In genomic region chr19:43626160-43626559, GRCm38 (mm10) we compare ENCODE assay signal across 20 mouse cellular contexts. TPM values are rescaled to one million over a fixed set of nuclear protein-coding genes. Genes with fewer than 3 reads are reported as not detected.
DNase-seq lines count a peak whose midpoint lies in the region; ATAC-seq and TF ChIP-seq lines count a peak whose summit lies in the region.
"Had no signal": no experiment of that assay in that cellular context is flagged by ENCODE, and none has a peak within 500 bp of the region (broad histone marks: within the 10 kb centered on the region; RNA-seq: fewer than 3 reads in every experiment).

No protein-coding gene starts in this region.

- TF ChIP-seq CTCF in gastrocnemius, adult 2 months (IDR thresholded peaks at IDR 0.05), result no peak

- intact Hi-C loops in gastrocnemius, adult 2 months (cut with DNase I), result no loop called here

- no peak overlapping the region for H3K4me2 ChIP-seq in hindbrain, embryonic 16.5 days (ENCODE audit: low read length)
- no peak overlapping the region for H3K4me2 ChIP-seq in neural tube, embryonic 11.5 days (ENCODE audit: low read depth)
- no peak overlapping the region for H3K4me2 ChIP-seq in neural tube, embryonic 15.5 days
- no peak overlapping the region for H3K4me2 ChIP-seq in forebrain, embryonic 16.5 days (ENCODE audit: low read length)
- H3K4me2 ChIP-seq: heart, embryonic 15.5 days; limb, embryonic 13.5 days; liver, embryonic 15.5 days had no signal

- no peak overlapping the region for H3K9ac ChIP-seq in hindbrain, embryonic 16.5 days (ENCODE audit: low read depth, low read length)
- no peak overlapping the region for H3K9ac ChIP-seq in neural tube, embryonic 11.5 days (ENCODE audit: low read length)
- H3K9ac ChIP-seq in neural tube, embryonic 15.5 days (replicated peaks), result no peak overlapping the region
- no peak overlapping the region for H3K9ac ChIP-seq in forebrain, embryonic 16.5 days (replicated peaks; ENCODE audit: low read depth, low read length)
- H3K9ac ChIP-seq: heart, embryonic 15.5 days; limb, embryonic 13.5 days; liver, embryonic 15.5 days had no signal

- peak; percentile 35 for DNase-seq in hindbrain, embryonic 10.5 days (ENCODE audit: low spot score)
- peak; percentile 60 for DNase-seq in neural tube, embryonic 11.5 days (ENCODE audit: low spot score)
- DNase-seq in natural killer cell, adult 2 months (ENCODE audit: low spot score in 2 of 2), result no peak
- no peak for DNase-seq in gastrocnemius, adult 2 months
- DNase-seq: adrenal gland, adult 2 months; cerebellum, adult 18-20 months; heart, adult 11 months; lung, postnatal 14 days; right cerebral cortex, postnatal 14 days; thymus, postnatal 4 days had no signal

- H3K27me3 ChIP-seq in hindbrain, embryonic 10.5 days (ENCODE audit: insufficient read depth, poor library complexity, severe bottlenecking), result peaks cover 71% of the 10 kb centered on the region
- peaks cover 20% of the 10 kb centered on the region for H3K27me3 ChIP-seq in hindbrain, embryonic 16.5 days (replicated peaks; ENCODE audit: control insufficient read depth, insufficient read depth, low read length)
- peaks cover 23% of the 10 kb centered on the region for H3K27me3 ChIP-seq in neural tube, embryonic 11.5 days (ENCODE audit: control insufficient read depth, insufficient read depth, low read length)
- peaks cover 33% of the 10 kb centered on the region for H3K27me3 ChIP-seq in neural tube, embryonic 15.5 days (replicated peaks)
- H3K27me3 ChIP-seq in forebrain, embryonic 16.5 days (replicated peaks; ENCODE audit: control insufficient read depth, insufficient read depth, low read length), result peaks cover 18% of the 10 kb centered on the region

- peaks cover 2% of the 10 kb centered on the region; the same call in 1 of the 2 replicates for H3K9me3 ChIP-seq in hindbrain, embryonic 10.5 days
- H3K9me3 ChIP-seq in hindbrain, embryonic 16.5 days (ENCODE audit: control insufficient read depth, low read length), result no peaks in the 10 kb centered on the region
- no peaks in the 10 kb centered on the region for H3K9me3 ChIP-seq in neural tube, embryonic 11.5 days (ENCODE audit: control insufficient read depth, low read length)
- no peaks in the 10 kb centered on the region for H3K9me3 ChIP-seq in neural tube, embryonic 15.5 days (replicated peaks)
- no peaks in the 10 kb centered on the region for H3K9me3 ChIP-seq in forebrain, embryonic 16.5 days (ENCODE audit: control insufficient read depth, low read length)
- H3K9me3 ChIP-seq: G1E; heart, embryonic 15.5 days; limb, embryonic 13.5 days; liver, embryonic 15.5 days had no signal

- H3K4me1 ChIP-seq in hindbrain, embryonic 10.5 days (replicated peaks), result peaks cover 18% of the 10 kb centered on the region
- no peaks in the 10 kb centered on the region for H3K4me1 ChIP-seq in hindbrain, embryonic 16.5 days (ENCODE audit: control insufficient read depth, insufficient read depth, low read depth, low read length)
- H3K4me1 ChIP-seq in neural tube, embryonic 11.5 days (ENCODE audit: control insufficient read depth, insufficient read depth, low read length), result peaks cover 6% of the 10 kb centered on the region; the same call in 1 of the 2 replicates
- H3K4me1 ChIP-seq in neural tube, embryonic 15.5 days, result 0 out of 2 replicates have a peak, but pooled peaks cover 7% of the 10 kb centered on the region
- peaks cover 3% of the 10 kb centered on the region for H3K4me1 ChIP-seq in forebrain, embryonic 16.5 days (replicated peaks; ENCODE audit: control insufficient read depth, insufficient read depth, low read length)
- H3K4me1 ChIP-seq: heart, embryonic 15.5 days; limb, embryonic 13.5 days; liver, embryonic 15.5 days had no signal

- no peak for ATAC-seq in hindbrain, embryonic 16.5 days
- peak; percentile 80 for ATAC-seq in neural tube, embryonic 11.5 days (ENCODE audit: insufficient read depth, low FRiP score, low TSS enrichment)
- no peak for ATAC-seq in neural tube, embryonic 15.5 days (ENCODE audit: low FRiP score)
- peak; percentile 63 for ATAC-seq in forebrain, embryonic 16.5 days

- WGBS in hindbrain, embryonic 10.5 days, result 50% methylated on average over 3 of the region's 3 CpGs
- WGBS in hindbrain, embryonic 16.5 days, result 26% methylated on average over 3 of the region's 3 CpGs
- WGBS in neural tube, embryonic 11.5 days, result 23% methylated on average over 3 of the region's 3 CpGs
- WGBS in neural tube, embryonic 15.5 days, result 11% methylated on average over 3 of the region's 3 CpGs
- 20% methylated on average over 3 of the region's 3 CpGs for WGBS in forebrain, embryonic 16.5 days

- no peak overlapping the region for H3K4me3 ChIP-seq in hindbrain, embryonic 10.5 days
- no peak overlapping the region for H3K4me3 ChIP-seq in hindbrain, embryonic 16.5 days (ENCODE audit: low read length)
- no peak overlapping the region for H3K4me3 ChIP-seq in neural tube, embryonic 11.5 days (ENCODE audit: low read depth, low read length)
- no peak overlapping the region for H3K4me3 ChIP-seq in neural tube, embryonic 15.5 days (replicated peaks)
- H3K4me3 ChIP-seq in forebrain, embryonic 16.5 days (replicated peaks; ENCODE audit: low read length), result no peak overlapping the region
- H3K4me3 ChIP-seq in gastrocnemius, adult 2 months, result no peak overlapping the region
- H3K4me3 ChIP-seq: heart, embryonic 15.5 days; limb, embryonic 13.5 days; liver, embryonic 15.5 days had no signal

- no peaks in the 10 kb centered on the region for H3K36me3 ChIP-seq in hindbrain, embryonic 10.5 days
- H3K36me3 ChIP-seq in hindbrain, embryonic 16.5 days (ENCODE audit: control insufficient read depth, insufficient read depth, low read length), result no peaks in the 10 kb centered on the region
- H3K36me3 ChIP-seq in neural tube, embryonic 11.5 days (ENCODE audit: control insufficient read depth, insufficient read depth, low read length), result no peaks in the 10 kb centered on the region
- no peaks in the 10 kb centered on the region for H3K36me3 ChIP-seq in neural tube, embryonic 15.5 days
- no peaks in the 10 kb centered on the region for H3K36me3 ChIP-seq in forebrain, embryonic 16.5 days (ENCODE audit: control insufficient read depth, insufficient read depth)
- H3K36me3 ChIP-seq: G1E; heart, embryonic 15.5 days; limb, embryonic 13.5 days; liver, embryonic 15.5 days had no signal

- no peak overlapping the region for H3K27ac ChIP-seq in hindbrain, embryonic 10.5 days
- H3K27ac ChIP-seq in hindbrain, embryonic 16.5 days (ENCODE audit: low read depth, low read length), result no peak overlapping the region
- H3K27ac ChIP-seq in neural tube, embryonic 11.5 days (ENCODE audit: low read depth, low read length), result no peak overlapping the region; the same call in 1 of the 2 replicates
- no peak overlapping the region for H3K27ac ChIP-seq in neural tube, embryonic 15.5 days (replicated peaks)
- H3K27ac ChIP-seq in forebrain, embryonic 16.5 days (ENCODE audit: low read length), result no peak overlapping the region
- no peak overlapping the region for H3K27ac ChIP-seq in gastrocnemius, adult 2 months
- H3K27ac ChIP-seq: heart, embryonic 15.5 days; kidney, postnatal 0 days; limb, embryonic 13.5 days; liver, embryonic 15.5 days had no signal

RNA-seq across cellular contexts. Expression of gene Nkx2-3, which starts 14.0 kb away (rescaled TPM):
- 0.56 and 1.0 TPM in 2 replicates for polyA plus RNA-seq in hindbrain, embryonic 10.5 days (2016; fragmentation: Nextera tagmentation; extraction: Ambion mirVana)
- 0.19 TPM in 1 of 2 replicates, not detected in the other for polyA plus RNA-seq in hindbrain, embryonic 16.5 days (2015; fragmentation: Nextera tagmentation; extraction: Ambion mirVana)
- polyA plus RNA-seq in neural tube, embryonic 11.5 days (2014; fragmentation: Nextera tagmentation; extraction: Ambion mirVana), result 0.11 and 0.41 TPM in 2 replicates
- 5.5 TPM in 1 of 2 replicates, not detected in the other for polyA plus RNA-seq in neural tube, embryonic 15.5 days (2015; fragmentation: Nextera tagmentation; extraction: Ambion mirVana)
- polyA plus RNA-seq in forebrain, embryonic 16.5 days (2015; fragmentation: Nextera tagmentation; extraction: Ambion mirVana), result 2.2 and 2.7 TPM in 2 replicates
- not detected for total RNA-seq in gastrocnemius, adult 2 months (2021)
- total RNA-seq: adrenal gland, adult 2 months; layer of hippocampus, adult 8-10 months; left cerebral cortex, adult 8-10 months had no signal
- polyA plus RNA-seq: adrenal gland, adult 2 months; G1E; heart, embryonic 15.5 days; kidney, postnatal 0 days; limb, embryonic 13.5 days had no signal

RNA-seq across cellular contexts. Expression of gene Slc25a28, which starts 48.5 kb away (rescaled TPM):
- 9.2 and 12.3 TPM in 2 replicates for polyA plus RNA-seq in hindbrain, embryonic 10.5 days (2016; fragmentation: Nextera tagmentation; extraction: Ambion mirVana)
- 14.6 and 15.2 TPM in 2 replicates for polyA plus RNA-seq in hindbrain, embryonic 16.5 days (2015; fragmentation: Nextera tagmentation; extraction: Ambion mirVana)
- polyA plus RNA-seq in neural tube, embryonic 11.5 days (2014; fragmentation: Nextera tagmentation; extraction: Ambion mirVana), result 10.1 and 11.0 TPM in 2 replicates
- polyA plus RNA-seq in neural tube, embryonic 15.5 days (2015; fragmentation: Nextera tagmentation; extraction: Ambion mirVana), result 16.2 and 16.5 TPM in 2 replicates
- 15.6 and 16.4 TPM in 2 replicates for polyA plus RNA-seq in forebrain, embryonic 16.5 days (2015; fragmentation: Nextera tagmentation; extraction: Ambion mirVana)
- 10 to 100 TPM; 21.2 to 28.7 TPM for total RNA-seq in gastrocnemius, adult 2 months (2021)

Comparison
In these comparisons a context has a peak if more than half of its experiments do, and no peak if none do; other contexts are left out.
1. ATAC-seq: peak in neural tube, embryonic 11.5 days (single experiment) and forebrain, embryonic 16.5 days (single experiment); none in hindbrain, embryonic 16.5 days (single experiment) and neural tube, embryonic 15.5 days (single experiment).
2. DNase-seq: peak in hindbrain, embryonic 10.5 days (single experiment) and neural tube, embryonic 11.5 days (single experiment); none in natural killer cell, adult 2 months (0 of 2) and gastrocnemius, adult 2 months (single experiment).